Mouse (Mus musculus) fibroblast of lung, adult 2 months (primary cell): ENCODE measurements around the gene Omp.

Experiments used
- DNase-seq: peaks from one replicate; pipeline ENCODE4 v3.0.0-alpha.2; 2011; ENCODE audit warnings: low read depth

The Omp gene

GRCm38 (mm10) chr7:98103002-98103941 is 42.0 kb downstream of the Omp start:
- no peak for DNase-seq

- no peak for DNase-seq
These were observed 42.8 kb downstream of the Omp start for GRCm38 (mm10) chr7:98102488-98102887.

GRCm38 (mm10) chr7:98097557-98097956 is 47.7 kb downstream of the Omp start:
- no peak for DNase-seq

- no peak for DNase-seq
These were observed 49.5 kb downstream of the Omp start for GRCm38 (mm10) chr7:98095852-98096251.
